Mouse (Mus musculus): ENCODE results near the gene Gucd1.

DNA sequence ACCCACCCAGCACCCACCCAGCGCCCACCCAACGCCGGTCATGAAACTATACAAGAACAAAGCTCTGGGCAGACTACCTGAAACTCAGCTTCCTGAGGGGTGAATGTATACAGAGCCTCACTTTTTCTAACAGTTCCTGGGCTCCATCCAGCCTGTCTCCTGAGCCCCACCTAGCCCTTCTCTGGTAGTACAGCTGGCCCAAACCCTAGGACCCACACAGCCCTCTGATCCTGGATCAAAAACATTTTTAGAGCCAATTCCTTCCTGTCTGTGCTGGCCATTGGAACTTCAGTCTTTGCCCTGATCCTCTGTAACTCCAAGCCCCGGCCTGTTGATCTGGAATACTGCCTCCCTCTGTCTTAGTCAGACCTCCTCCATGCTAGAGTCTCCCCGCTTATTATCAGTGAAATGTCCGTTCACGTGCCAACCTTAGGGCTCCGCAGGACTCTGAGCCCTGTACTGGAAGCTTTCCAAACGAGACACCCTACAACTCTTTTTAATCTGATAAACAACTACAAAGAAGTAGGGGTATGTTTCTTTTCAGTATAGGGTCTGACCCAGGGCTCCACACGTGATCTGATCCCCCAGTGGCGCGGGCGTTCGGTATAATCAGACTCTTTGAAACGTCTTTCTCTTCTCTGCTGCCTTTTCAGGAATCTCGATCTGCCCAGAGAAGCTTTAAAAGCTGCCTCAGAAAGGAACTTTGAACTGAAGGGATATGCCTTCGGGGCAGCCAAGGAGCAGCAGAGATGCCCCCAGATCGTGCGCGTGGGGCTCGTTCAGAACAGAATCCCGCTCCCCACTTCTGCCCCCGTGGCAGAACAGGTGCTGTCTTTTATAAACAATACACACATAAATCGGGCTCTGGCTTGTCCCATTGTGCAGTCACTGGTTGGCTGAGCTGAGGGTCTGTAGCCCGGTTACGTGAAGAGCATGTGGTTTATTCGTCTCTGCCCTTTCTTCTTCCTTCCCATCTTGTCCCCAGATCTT lies 105.4 kb downstream of the Gucd1 start:
- TF ChIP-seq CTCF (IDR thresholded peaks at IDR 0.05; ENCODE audit: low read depth) (no peak), EP300 (IDR thresholded peaks at IDR 0.05; ENCODE audit: low read depth) (no peak)

All from heart, postnatal 0 days (tissue).